Comparison of ENCODE assay signal across 17 mouse cellular contexts in genomic region chr8:126609556-126610263, GRCm38 (mm10). TPM values are rescaled to one million over a fixed set of nuclear protein-coding genes. Genes with fewer than 3 reads are reported as not detected.
A peak's percentile ranks its signal among the peaks of the same experiment; 100 is the strongest.
DNase-seq lines count a peak whose midpoint lies in the region; ATAC-seq and TF ChIP-seq lines count a peak whose summit lies in the region.
"Had no signal": no experiment of that assay in that cellular context is flagged by ENCODE, and none has a peak within 500 bp of the region (broad histone marks: within the 10 kb centered on the region; RNA-seq: fewer than 3 reads in every experiment).

No protein-coding gene starts in this region.

- no peaks in the 10 kb centered on the region for H3K9me3 ChIP-seq in kidney, embryonic 15.5 days (replicated peaks)
- no peaks in the 10 kb centered on the region for H3K9me3 ChIP-seq in liver, embryonic 12.5 days (replicated peaks)
- no peaks in the 10 kb centered on the region for H3K9me3 ChIP-seq in lung, embryonic 16.5 days (ENCODE audit: control insufficient read depth, low read length)
- H3K9me3 ChIP-seq in stomach, postnatal 0 days (ENCODE audit: control insufficient read depth, low read length), result no peaks in the 10 kb centered on the region
- H3K9me3 ChIP-seq: hindbrain, embryonic 13.5 days; neural tube, embryonic 13.5 days had no signal

- H3K9ac ChIP-seq in kidney, embryonic 15.5 days, result no peak overlapping the region
- H3K9ac ChIP-seq in liver, embryonic 12.5 days, result no peak overlapping the region
- H3K9ac ChIP-seq in lung, embryonic 16.5 days (ENCODE audit: low read length), result no peak overlapping the region
- no peak overlapping the region for H3K9ac ChIP-seq in stomach, postnatal 0 days (ENCODE audit: low read length)
- H3K9ac ChIP-seq: hindbrain, embryonic 13.5 days; limb, embryonic 12.5 days; neural tube, embryonic 13.5 days had no signal

- no peaks in the 10 kb centered on the region for H3K36me3 ChIP-seq in kidney, embryonic 15.5 days
- H3K36me3 ChIP-seq in liver, embryonic 12.5 days, result no peaks in the 10 kb centered on the region
- no peaks in the 10 kb centered on the region for H3K36me3 ChIP-seq in lung, embryonic 16.5 days (ENCODE audit: control insufficient read depth, insufficient read depth, low read length)
- H3K36me3 ChIP-seq in stomach, postnatal 0 days (ENCODE audit: control insufficient read depth, insufficient read depth, low read length), result no peaks in the 10 kb centered on the region
- H3K36me3 ChIP-seq: hindbrain, embryonic 13.5 days; limb, embryonic 12.5 days; neural tube, embryonic 13.5 days had no signal

- no peak overlapping the region for H3K4me2 ChIP-seq in kidney, embryonic 15.5 days
- H3K4me2 ChIP-seq in liver, embryonic 12.5 days, result no peak overlapping the region
- no peak overlapping the region for H3K4me2 ChIP-seq in lung, embryonic 16.5 days (ENCODE audit: low read depth, low read length)
- no peak overlapping the region for H3K4me2 ChIP-seq in stomach, postnatal 0 days (replicated peaks; ENCODE audit: low read depth)
- H3K4me2 ChIP-seq: hindbrain, embryonic 13.5 days; limb, embryonic 12.5 days; neural tube, embryonic 13.5 days had no signal

- DNase-seq in kidney, postnatal 10 days, result no peak
- peak; percentile 84 for DNase-seq in stomach, postnatal 0 days (ENCODE audit: low spot score)
- DNase-seq in layer of hippocampus, postnatal 36 days, result no peak
- DNase-seq in right cerebral cortex, adult 2 months (ENCODE audit: low spot score in 2 of 2), result no peak
- DNase-seq in cerebellum, adult 11 months, result no peak
- DNase-seq: B cell, adult 2 months; cerebellum, adult 11-12 months; heart, adult 11 months; kidney, adult 2 months; thymus, postnatal 36 days had no signal

- H3K4me3 ChIP-seq in kidney, embryonic 15.5 days (replicated peaks), result no peak overlapping the region
- H3K4me3 ChIP-seq in liver, embryonic 12.5 days, result no peak overlapping the region
- H3K4me3 ChIP-seq in lung, embryonic 16.5 days (ENCODE audit: low read length), result no peak overlapping the region
- no peak overlapping the region for H3K4me3 ChIP-seq in stomach, postnatal 0 days (ENCODE audit: low read depth, low read length)
- H3K4me3 ChIP-seq: hindbrain, embryonic 13.5 days; limb, embryonic 12.5 days; neural tube, embryonic 13.5 days had no signal

- TF ChIP-seq EP300 in stomach, postnatal 0 days (optimal IDR thresholded peaks at IDR 0.05), result no peak

- H3K4me1 ChIP-seq in kidney, embryonic 15.5 days, result peaks cover 54% of the 10 kb centered on the region
- peaks cover 29% of the 10 kb centered on the region for H3K4me1 ChIP-seq in liver, embryonic 12.5 days
- peaks cover 16% of the 10 kb centered on the region for H3K4me1 ChIP-seq in lung, embryonic 16.5 days (replicated peaks; ENCODE audit: control insufficient read depth, insufficient read depth, low read length)
- peaks cover 4% of the 10 kb centered on the region; the same call in 1 of the 2 replicates for H3K4me1 ChIP-seq in stomach, postnatal 0 days (replicated peaks; ENCODE audit: control insufficient read depth, insufficient read depth)

- TF ChIP-seq CTCF in stomach, postnatal 0 days (IDR thresholded peaks at IDR 0.05; ENCODE audit: low read depth), result no peak

- ATAC-seq in kidney, embryonic 15.5 days (replicated peaks; ENCODE audit: low FRiP score), result no peak
- 0 out of 2 replicates have a peak, but pooled peaks have one; percentile 19 for ATAC-seq in liver, embryonic 12.5 days
- peak; percentile 56 for ATAC-seq in lung, embryonic 16.5 days (ENCODE audit: low read depth)
- peak; percentile 53 for ATAC-seq in stomach, postnatal 0 days (ENCODE audit: low FRiP score, low TSS enrichment)
- ATAC-seq: Patski had no signal

- H3K27me3 ChIP-seq in kidney, embryonic 15.5 days, result no peaks in the 10 kb centered on the region
- no peaks in the 10 kb centered on the region for H3K27me3 ChIP-seq in liver, embryonic 12.5 days (replicated peaks)
- no peaks in the 10 kb centered on the region for H3K27me3 ChIP-seq in lung, embryonic 16.5 days (ENCODE audit: control insufficient read depth, insufficient read depth, low read depth, low read length)
- no peaks in the 10 kb centered on the region for H3K27me3 ChIP-seq in stomach, postnatal 0 days (ENCODE audit: control insufficient read depth, insufficient read depth, low read length)
- H3K27me3 ChIP-seq: limb, embryonic 12.5 days; neural tube, embryonic 13.5 days; Patski had no signal

- peak overlapping the region; percentile 66; the same call in 1 of the 2 replicates for H3K27ac ChIP-seq in kidney, embryonic 15.5 days
- no peak overlapping the region for H3K27ac ChIP-seq in liver, embryonic 12.5 days
- peak overlapping the region; percentile 71 for H3K27ac ChIP-seq in lung, embryonic 16.5 days (ENCODE audit: low read length)
- H3K27ac ChIP-seq in stomach, postnatal 0 days (replicated peaks), result peak overlapping the region; percentile 70
- H3K27ac ChIP-seq: hindbrain, embryonic 13.5 days; neural tube, embryonic 13.5 days had no signal

- 80% methylated on average over 11 of the region's 11 CpGs for WGBS in kidney, embryonic 15.5 days
- WGBS in liver, embryonic 12.5 days (ENCODE audit: insufficient replicate concordance), result 71% methylated on average over 11 of the region's 11 CpGs
- 50% methylated on average over 11 of the region's 11 CpGs for WGBS in lung, embryonic 16.5 days
- WGBS in stomach, postnatal 0 days, result 63% methylated on average over 11 of the region's 11 CpGs

RNA-seq across cellular contexts. Expression of gene Irf2bp2, which starts 15.9 kb away (rescaled TPM):
- polyA plus RNA-seq in kidney, embryonic 15.5 days (2015; fragmentation: Nextera tagmentation; extraction: Ambion mirVana), result 12.3 and 13.3 TPM in 2 replicates
- polyA plus RNA-seq in liver, embryonic 12.5 days (2016; fragmentation: Nextera tagmentation; extraction: Ambion mirVana), result 5.5 and 5.6 TPM in 2 replicates
- 11.7 and 12.8 TPM in 2 replicates for polyA plus RNA-seq in lung, embryonic 16.5 days (2015; fragmentation: Nextera tagmentation; extraction: Ambion mirVana)
- 10.1 and 10.2 TPM in 2 replicates for polyA plus RNA-seq in stomach, postnatal 0 days (2015; fragmentation: Nextera tagmentation; extraction: Ambion mirVana)
- total RNA-seq in layer of hippocampus, postnatal 36 days (2021), result 10 to 100 TPM; 61.4 to 61.6 TPM
